Mouse (Mus musculus) ES-E14 (cell line): ENCODE results near the gene Entpd3.

Source experiments
- CHD2 ChIP-seq: IDR thresholded peaks from 2 replicates; pipeline ENCODE4 v1.6.1; 2014; ENCODE audit warnings: mild to moderate bottlenecking, low read depth, low read length, inconsistent platforms
- HCFC1 ChIP-seq: IDR thresholded peaks from 2 replicates; pipeline ENCODE4 v1.6.1; 2012; ENCODE audit warnings: low read length, inconsistent platforms, borderline replicate concordance; ENCODE audit not compliant: insufficient read depth
- MAFK ChIP-seq: IDR thresholded peaks from 2 replicates; pipeline ENCODE4 v1.6.1; 2014; ENCODE audit warnings: mild to moderate bottlenecking, low read depth, low read length, inconsistent platforms; ENCODE audit not compliant: insufficient read depth
- ZNF384 ChIP-seq: IDR thresholded peaks from 2 replicates; pipeline ENCODE4 v1.6.1; 2012; ENCODE audit warnings: low read depth, low read length, inconsistent platforms

DNA sequence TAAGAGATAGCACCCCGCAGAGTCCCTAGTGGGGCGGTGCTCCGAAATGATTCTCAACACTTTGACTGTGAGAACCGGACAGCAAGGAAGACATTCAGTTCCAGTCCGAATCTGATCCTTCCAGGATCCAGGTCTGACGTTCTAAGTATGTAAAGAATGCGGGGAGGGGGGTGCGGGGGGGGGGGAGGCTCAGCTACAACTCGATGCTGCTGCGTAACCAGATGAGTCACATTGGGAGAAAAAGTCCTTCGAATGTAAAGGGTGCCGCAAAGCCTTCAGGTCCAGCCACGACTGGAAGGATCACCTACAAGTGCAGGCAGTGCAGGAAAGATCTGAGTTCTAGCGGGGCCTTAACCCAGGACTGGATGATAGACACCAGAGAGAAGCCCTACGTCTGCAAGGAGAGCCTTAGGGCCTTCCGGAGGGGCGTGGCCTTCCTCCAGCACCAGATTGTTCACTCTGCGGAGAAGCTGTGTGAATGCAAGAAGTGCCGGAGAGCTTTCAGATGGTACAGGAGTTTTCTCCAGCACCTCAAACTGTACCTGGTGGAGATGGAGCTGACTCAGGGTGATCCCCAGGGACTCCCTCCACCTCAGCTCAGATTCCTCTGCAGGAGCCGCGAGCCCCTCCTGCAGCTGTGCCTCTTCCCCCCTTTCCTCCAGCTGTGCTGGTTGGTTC, 42.5 kb downstream of the Entpd3 start:
- no peak for TF ChIP-seq CHD2
- TF ChIP-seq ZNF384 = no peak
- no peak for TF ChIP-seq MAFK
- no peak for TF ChIP-seq HCFC1
